Mouse (Mus musculus) R1 (cell line): ENCODE measurements around the gene Ran.
A peak's percentile ranks its signal among the peaks of the same experiment; 100 is the strongest.

Source experiments
- DNase-seq: peaks from one replicate; pipeline ENCODE4 v3.0.0-alpha.2; 2018; ENCODE audit warnings: low read depth, low spot score

Gene Ran

GRCm38 (mm10) chr5:129063792-129064087, 43.9 kb downstream of the Ran start:
- no peak for DNase-seq

- no peak for DNase-seq
Measured at GRCm38 (mm10) chr5:129064186-129064585, 44.3 kb downstream of the Ran start.

GRCm38 (mm10) chr5:129065301-129065700, 45.4 kb downstream of the Ran start:
- DNase-seq: peak; percentile 92

- DNase-seq: no peak
Measured at GRCm38 (mm10) chr5:129065946-129066345, 46.1 kb downstream of the Ran start.

GRCm38 (mm10) chr5:129066541-129067230, 46.8 kb downstream of the Ran start:
- no peak for DNase-seq

GRCm38 (mm10) chr5:129067231-129067834, 47.5 kb downstream of the Ran start:
- DNase-seq: no peak

- DNase-seq: no peak
Measured at GRCm38 (mm10) chr5:129071761-129072280, 52.0 kb downstream of the Ran start.

- DNase-seq: no peak
Measured at GRCm38 (mm10) chr5:129073404-129073803, 53.5 kb downstream of the Ran start.
